Mouse (Mus musculus) limb, embryonic 15.5 days (tissue): ENCODE results near the gene Amotl2. TPM values are rescaled to one million over a fixed set of nuclear protein-coding genes. Genes with fewer than 3 reads are reported as not detected.

ENCODE experiments used
- ATAC-seq: fragments of 200-750 bp; cut with Nextera tagmentation; 2 replicates; pipeline ENCODE4 v1.8.0; 2017; ENCODE audit warnings: low read depth, moderate TSS enrichment; ENCODE audit not compliant: insufficient number of reproducible peaks, low FRiP score, low TSS enrichment
- H3K27ac ChIP-seq: fragments of 300-500 bp; sonication (generic); 2 replicates; pipeline ENCODE4 v1.5.1; 2015; ENCODE audit warnings: moderate library complexity, mild to moderate bottlenecking, inconsistent platforms
- H3K27me3 ChIP-seq: fragments of 300-500 bp; sonication (generic); 2 replicates; pipeline ENCODE4 v1.6.1; 2015; ENCODE audit warnings: inconsistent platforms
- H3K36me3 ChIP-seq: fragments of 300-500 bp; sonication (generic); 2 replicates; pipeline ENCODE4 v1.6.1; 2015; ENCODE audit warnings: inconsistent platforms
- H3K4me1 ChIP-seq: fragments of 300-500 bp; sonication (generic); 2 replicates; pipeline ENCODE4 v1.6.1; 2015; ENCODE audit warnings: inconsistent platforms
- H3K4me2 ChIP-seq: fragments of 300-500 bp; sonication (generic); 2 replicates; pipeline ENCODE4 v1.6.1; 2015; ENCODE audit warnings: mild to moderate bottlenecking, inconsistent platforms
- H3K4me3 ChIP-seq: fragments of 300-500 bp; sonication (generic); 2 replicates; pipeline ENCODE4 v1.5.1; 2015; ENCODE audit warnings: mild to moderate bottlenecking, inconsistent platforms
- H3K9ac ChIP-seq: fragments of 300-500 bp; sonication (generic); 2 replicates; pipeline ENCODE4 v1.6.1; 2015; ENCODE audit warnings: inconsistent platforms
- H3K9me3 ChIP-seq: fragments of 300-500 bp; sonication (generic); 2 replicates; pipeline ENCODE4 v1.6.1; 2016; ENCODE audit warnings: inconsistent platforms
- WGBS: fragments of 180-500 bp; shearing (Covaris S2); methylation state at CpG from one replicate; pipeline ENCODE4 v1.1.7; 2015; 5-methylcytosine and 5-hydroxymethylcytosine counted together
- polyA plus RNA-seq: library from polyadenylated mRNA; unstranded; fragments of >200 nt; fragmentation: Nextera tagmentation; extraction: Ambion mirVana; gene quantifications from 2 replicates; pipeline ENCODE4 v1.2.1, GENCODE M21; 2015

Gene Amotl2
- polyA plus RNA-seq, 1 experiment from 2014 or later, result 60.7 TPM

- no peak overlapping the region for H3K4me2 ChIP-seq
- no peak overlapping the region for H3K9ac ChIP-seq
- no peaks in the 10 kb centered on the region for H3K36me3 ChIP-seq
- H3K27ac ChIP-seq, result peak overlapping the region; percentile 59; the same call in 1 of the 2 replicates
- 37% methylated on average over 5 of the region's 5 CpGs for WGBS
- no peaks in the 10 kb centered on the region for H3K27me3 ChIP-seq
- peaks cover 11% of the 10 kb centered on the region for H3K4me1 ChIP-seq
- ATAC-seq, result no peak
- no peaks in the 10 kb centered on the region for H3K9me3 ChIP-seq
- no peak overlapping the region for H3K4me3 ChIP-seq
Observed at GRCm38 (mm10) chr9:102746753-102747152, 30.3 kb downstream of the Amotl2 start.

- Histone ChIP-seq H3K27ac (peak overlapping the region; percentile 30; the same call in 1 of the 2 replicates), H3K9me3 (no peaks in the 10 kb centered on the region), H3K4me3 (no peak overlapping the region), H3K36me3 (no peaks in the 10 kb centered on the region), H3K9ac (no peak overlapping the region), H3K4me2 (no peak overlapping the region), H3K27me3 (no peaks in the 10 kb centered on the region), H3K4me1 (peaks cover 11% of the 10 kb centered on the region)
- WGBS, result 46% methylated on average over 5 of the region's 5 CpGs
- no peak for ATAC-seq
Observed at GRCm38 (mm10) chr9:102747902-102748301, 31.4 kb downstream of the Amotl2 start.

- H3K4me1 ChIP-seq, result peaks cover 11% of the 10 kb centered on the region
- no peaks in the 10 kb centered on the region for H3K9me3 ChIP-seq
- no peak overlapping the region for H3K4me3 ChIP-seq
- H3K4me2 ChIP-seq, result no peak overlapping the region
- no peaks in the 10 kb centered on the region for H3K27me3 ChIP-seq
- whole genome bisulfite sequencing, result 87% methylated on average over 11 of the region's 11 CpGs
- no peak overlapping the region for H3K9ac ChIP-seq
- no peak overlapping the region for H3K27ac ChIP-seq
- H3K36me3 ChIP-seq, result no peaks in the 10 kb centered on the region
- ATAC-seq, result no peak
Observed at GRCm38 (mm10) chr9:102749216-102749615, 32.7 kb downstream of the Amotl2 start.

- Histone ChIP-seq H3K9ac (no peak overlapping the region), H3K4me1 (peaks cover 19% of the 10 kb centered on the region), H3K27ac (no peak overlapping the region), H3K4me2 (no peak overlapping the region), H3K27me3 (no peaks in the 10 kb centered on the region), H3K4me3 (no peak overlapping the region), H3K36me3 (no peaks in the 10 kb centered on the region), H3K9me3 (no peaks in the 10 kb centered on the region)
- no peak for ATAC-seq
- WGBS, result 94% methylated on average over 5 of the region's 5 CpGs
Observed at GRCm38 (mm10) chr9:102751632-102752303, 35.3 kb downstream of the Amotl2 start.

- no peak overlapping the region for H3K9ac ChIP-seq
- ATAC-seq, result no peak
- H3K27me3 ChIP-seq, result no peaks in the 10 kb centered on the region
- no peak overlapping the region for H3K4me3 ChIP-seq
- H3K9me3 ChIP-seq, result no peaks in the 10 kb centered on the region
- peaks cover 15% of the 10 kb centered on the region; the same call in 1 of the 2 replicates for H3K4me1 ChIP-seq
- no peak overlapping the region for H3K27ac ChIP-seq
- no peaks in the 10 kb centered on the region for H3K36me3 ChIP-seq
- no peak overlapping the region for H3K4me2 ChIP-seq
Observed at GRCm38 (mm10) chr9:102753299-102753698, 36.8 kb downstream of the Amotl2 start.

- Histone ChIP-seq H3K9ac (no peak overlapping the region), H3K4me2 (no peak overlapping the region), H3K27ac (no peak overlapping the region), H3K9me3 (no peaks in the 10 kb centered on the region), H3K4me1 (peaks cover 23% of the 10 kb centered on the region; the same call in 1 of the 2 replicates), H3K27me3 (no peaks in the 10 kb centered on the region), H3K4me3 (no peak overlapping the region), H3K36me3 (no peaks in the 10 kb centered on the region)
- 69% methylated on average over 4 of the region's 4 CpGs for WGBS
- no peak for ATAC-seq
Observed at GRCm38 (mm10) chr9:102755161-102755560, 38.7 kb downstream of the Amotl2 start.

GRCm38 (mm10) chr9:102755591-102756270, 39.3 kb downstream of the Amotl2 start:
- 69% methylated on average over 9 of the region's 9 CpGs for WGBS
- no peaks in the 10 kb centered on the region for H3K36me3 ChIP-seq
- H3K9me3 ChIP-seq, result no peaks in the 10 kb centered on the region
- no peaks in the 10 kb centered on the region for H3K27me3 ChIP-seq
- no peak overlapping the region for H3K4me3 ChIP-seq
- H3K4me1 ChIP-seq, result peaks cover 23% of the 10 kb centered on the region; the same call in 1 of the 2 replicates
- H3K4me2 ChIP-seq, result no peak overlapping the region
- no peak overlapping the region for H3K9ac ChIP-seq
- H3K27ac ChIP-seq, result no peak overlapping the region
- ATAC-seq, result no peak

GRCm38 (mm10) chr9:102756352-102756751, 39.9 kb downstream of the Amotl2 start:
- no peak for ATAC-seq
- H3K36me3 ChIP-seq, result no peaks in the 10 kb centered on the region

GRCm38 (mm10) chr9:102758851-102759250, 42.4 kb downstream of the Amotl2 start:
- H3K36me3 ChIP-seq, result no peaks in the 10 kb centered on the region
- no peaks in the 10 kb centered on the region for H3K27me3 ChIP-seq
- H3K4me3 ChIP-seq, result no peak overlapping the region
- peaks cover 37% of the 10 kb centered on the region for H3K4me1 ChIP-seq
- no peak overlapping the region for H3K4me2 ChIP-seq
- WGBS, result 18% methylated on average over 1 of the region's 1 CpGs
- no peaks in the 10 kb centered on the region for H3K9me3 ChIP-seq
- peak overlapping the region; percentile 43; the same call in 1 of the 2 replicates for H3K27ac ChIP-seq
- no peak overlapping the region for H3K9ac ChIP-seq
- ATAC-seq, result no peak

More at GRCm38 (mm10) chr9:102756352-102756751, 39.9 kb downstream of the Amotl2 start:
- H3K27me3 ChIP-seq, result no peaks in the 10 kb centered on the region
- H3K9me3 ChIP-seq, result no peaks in the 10 kb centered on the region
- no peak overlapping the region for H3K4me2 ChIP-seq
- no peak overlapping the region for H3K4me3 ChIP-seq
- peaks cover 23% of the 10 kb centered on the region; the same call in 1 of the 2 replicates for H3K4me1 ChIP-seq
- 46% methylated on average over 14 of the region's 14 CpGs for WGBS
- H3K27ac ChIP-seq, result no peak overlapping the region
- no peak overlapping the region for H3K9ac ChIP-seq

- Histone ChIP-seq H3K4me2 (no peak overlapping the region), H3K27ac (peak overlapping the region; percentile 43), H3K9ac (no peak overlapping the region), H3K4me3 (no peak overlapping the region), H3K27me3 (no peaks in the 10 kb centered on the region), H3K9me3 (no peaks in the 10 kb centered on the region), H3K36me3 (no peaks in the 10 kb centered on the region), H3K4me1 (peaks cover 37% of the 10 kb centered on the region)
- WGBS, result 25% methylated on average over 5 of the region's 5 CpGs
- ATAC-seq, result no peak
Observed at GRCm38 (mm10) chr9:102759581-102760001, 43.1 kb downstream of the Amotl2 start.

- Histone ChIP-seq H3K36me3 (no peaks in the 10 kb centered on the region), H3K9ac (no peak overlapping the region), H3K4me2 (no peak overlapping the region), H3K4me3 (no peak overlapping the region), H3K27ac (no peak overlapping the region), H3K9me3 (no peaks in the 10 kb centered on the region), H3K27me3 (no peaks in the 10 kb centered on the region), H3K4me1 (peaks cover 26% of the 10 kb centered on the region)
- 88% methylated on average over 7 of the region's 7 CpGs for WGBS
- no peak for ATAC-seq
Observed at GRCm38 (mm10) chr9:102761599-102761998, 45.1 kb downstream of the Amotl2 start.

- ATAC-seq, result no peak
- 21% methylated on average over 3 of the region's 3 CpGs for WGBS
- Histone ChIP-seq H3K36me3 (no peaks in the 10 kb centered on the region), H3K9me3 (no peaks in the 10 kb centered on the region), H3K4me2 (no peak overlapping the region), H3K4me1 (peaks cover 29% of the 10 kb centered on the region), H3K9ac (no peak overlapping the region), H3K27me3 (no peaks in the 10 kb centered on the region), H3K27ac (0 out of 2 replicates have a peak overlapping the region, but pooled peaks have one; percentile 27), H3K4me3 (no peak overlapping the region)
Observed at GRCm38 (mm10) chr9:102762836-102763235, 46.4 kb downstream of the Amotl2 start.
